Mouse (Mus musculus) mature B cell (primary cell): ENCODE results near the gene Lrrc36.

Source experiments
- in situ Hi-C: fragments of 300-500 bp; cut with MboI; formaldehyde crosslinking; loops from 2 replicates; pipeline ENCODE4 v1.14.3; 2019

Gene Lrrc36

DNA sequence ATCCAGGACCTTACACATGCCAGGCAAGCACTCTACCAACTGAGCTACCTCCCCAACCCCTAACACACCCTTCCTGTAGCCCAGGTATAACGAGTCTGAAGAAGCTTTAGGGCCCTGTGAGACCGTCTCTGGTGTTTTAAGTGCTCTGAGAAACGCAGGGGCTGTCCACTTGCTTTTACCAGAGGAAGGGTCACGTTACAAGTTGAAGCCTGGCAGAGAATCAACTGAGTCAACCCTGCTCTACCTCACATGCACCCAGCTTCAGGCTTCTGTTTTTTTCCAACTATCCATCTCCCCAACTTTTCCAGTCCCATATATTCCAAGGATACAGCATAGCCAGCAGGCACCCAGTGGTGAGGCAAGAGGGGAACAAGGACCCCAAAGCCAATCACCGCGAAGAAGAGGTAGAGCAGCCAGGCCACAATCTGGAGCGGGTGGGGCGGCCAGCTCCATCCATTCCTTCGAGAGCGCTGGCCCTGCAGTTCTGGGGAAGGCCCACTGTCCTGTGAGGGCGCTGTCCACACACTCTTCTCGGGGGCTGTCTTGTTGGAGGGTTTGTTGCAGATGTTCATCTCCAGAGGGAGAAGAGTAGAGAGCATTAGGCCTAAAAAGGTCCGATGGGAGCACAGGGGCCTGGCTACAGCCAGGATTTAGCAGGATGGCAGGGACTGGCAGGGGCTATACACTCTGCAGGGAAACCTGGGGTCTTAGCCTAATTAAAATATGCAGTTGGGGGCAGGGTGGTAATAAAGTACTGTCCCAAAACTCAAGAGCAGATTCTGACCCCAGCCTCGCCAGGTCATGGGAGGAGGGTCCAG is 70.0 kb downstream of the Lrrc36 start:
- in situ Hi-C loops = no loop called here

DNA sequence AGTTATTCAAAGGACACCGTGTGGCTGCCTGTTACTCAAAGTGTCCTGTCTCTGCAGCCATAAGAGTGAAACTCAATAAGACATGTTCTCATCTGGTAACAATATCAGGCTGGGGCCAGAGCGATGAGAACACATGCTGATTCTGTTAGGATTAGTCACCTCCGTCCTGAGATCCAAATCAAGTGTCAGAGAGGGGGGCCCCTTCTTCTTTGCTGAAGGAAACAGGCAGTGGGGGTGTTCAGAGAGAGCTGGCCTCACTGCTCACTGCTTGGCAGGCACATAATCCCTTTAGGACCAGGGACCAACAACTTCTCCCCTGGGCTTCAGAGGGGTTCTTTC is 70.6 kb downstream of the Lrrc36 start:
- in situ Hi-C loops = no loop called here

DNA sequence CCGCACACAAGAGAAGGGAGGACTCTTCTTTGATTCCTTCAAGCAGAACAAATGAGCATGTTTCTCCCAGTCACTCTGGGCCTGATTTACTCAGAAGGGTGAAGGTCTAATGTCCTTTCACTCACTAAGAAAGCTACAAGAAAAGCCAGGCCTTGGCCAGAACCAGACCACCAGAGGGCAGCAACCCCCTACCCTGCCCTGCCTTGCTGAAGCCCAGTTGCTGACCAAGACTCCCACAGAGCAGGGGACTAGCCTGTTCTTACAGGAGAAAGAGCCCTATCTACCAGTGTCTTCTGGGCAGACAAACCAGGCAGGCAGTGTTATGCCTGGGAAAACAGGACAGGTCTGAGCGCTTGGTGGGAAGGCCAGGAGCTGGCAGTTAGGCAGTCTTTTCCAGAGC is 71.0 kb downstream of the Lrrc36 start:
- in situ Hi-C loops = no loop called here

DNA sequence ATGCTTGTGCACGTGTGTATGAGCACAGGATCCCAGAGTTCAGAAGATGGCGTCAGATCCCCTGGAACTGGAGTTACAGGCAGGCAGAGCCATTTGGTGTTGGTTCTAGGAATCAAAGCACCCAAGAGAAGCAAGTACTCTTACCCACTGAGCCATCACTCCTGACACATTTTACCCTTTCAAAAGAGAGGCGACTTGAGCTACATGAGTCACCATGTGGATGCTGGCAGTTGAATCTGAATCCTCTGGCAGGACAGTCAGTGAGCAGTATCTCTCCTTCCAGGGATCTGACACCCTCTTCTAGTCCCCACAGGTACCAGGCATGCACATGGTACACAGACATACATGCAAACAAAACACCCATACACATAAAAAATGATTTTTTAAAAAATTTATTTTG is 74.7 kb downstream of the Lrrc36 start:
- in situ Hi-C loops = no loop called here

DNA sequence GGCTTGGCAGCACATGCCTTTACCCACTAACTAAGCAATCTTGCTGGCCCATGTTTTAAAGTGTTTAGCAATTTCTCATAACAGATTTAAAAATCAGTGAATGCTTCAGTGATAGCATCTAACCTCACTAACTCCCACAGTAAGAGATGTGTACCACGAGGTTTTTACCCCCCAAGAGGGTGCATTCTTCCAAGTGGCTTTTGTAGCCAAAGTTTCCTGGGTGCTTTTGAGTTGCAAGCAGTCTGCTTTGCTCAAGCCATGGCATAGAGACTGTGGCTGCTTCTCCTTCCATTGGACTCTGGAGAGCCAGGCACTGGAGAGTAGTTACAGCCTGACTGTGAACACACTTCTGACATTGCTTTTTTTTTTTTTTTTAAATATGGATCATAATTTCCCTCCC is 75.9 kb downstream of the Lrrc36 start:
- in situ Hi-C loops = no loop called here

DNA sequence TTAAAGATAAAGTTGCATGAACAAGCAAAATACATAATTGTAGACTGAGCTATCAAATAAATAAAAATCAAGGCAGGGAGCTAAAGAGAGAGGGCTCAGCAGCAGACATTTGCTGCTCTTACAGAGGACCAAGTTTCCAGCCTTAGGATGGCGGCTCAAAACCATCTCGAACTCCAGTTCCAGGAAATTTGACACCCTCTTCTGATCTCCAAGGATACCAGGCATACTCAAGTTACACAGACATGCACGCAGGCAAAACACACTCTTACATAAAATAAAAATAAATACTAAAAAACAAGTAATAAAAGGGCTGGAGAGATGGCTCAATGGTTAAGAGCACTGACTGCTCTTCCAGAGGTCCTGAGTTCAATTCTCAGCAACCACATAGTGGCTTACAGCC is 80.1 kb downstream of the Lrrc36 start:
- in situ Hi-C loops = no loop called here

DNA sequence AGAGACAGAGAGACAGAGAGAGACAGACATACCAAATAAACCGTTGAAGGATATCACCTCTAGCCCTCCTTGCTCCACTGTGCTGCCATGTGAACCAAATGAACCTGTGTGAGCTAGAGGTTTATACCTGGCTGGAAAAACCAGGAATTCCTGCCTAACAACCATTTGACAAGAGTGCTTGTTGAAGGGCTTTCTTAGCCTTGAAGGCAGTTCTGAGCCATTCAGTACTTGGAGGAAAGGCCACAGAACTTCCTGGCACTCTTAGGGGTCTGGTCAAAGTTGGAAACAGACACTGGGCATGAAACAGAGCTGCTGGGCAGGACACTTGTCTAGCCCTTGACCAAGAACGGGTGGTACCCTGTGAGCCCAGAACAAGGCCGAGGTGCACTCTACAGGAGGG is 81.2 kb downstream of the Lrrc36 start:
- in situ Hi-C loops = no loop called here

DNA sequence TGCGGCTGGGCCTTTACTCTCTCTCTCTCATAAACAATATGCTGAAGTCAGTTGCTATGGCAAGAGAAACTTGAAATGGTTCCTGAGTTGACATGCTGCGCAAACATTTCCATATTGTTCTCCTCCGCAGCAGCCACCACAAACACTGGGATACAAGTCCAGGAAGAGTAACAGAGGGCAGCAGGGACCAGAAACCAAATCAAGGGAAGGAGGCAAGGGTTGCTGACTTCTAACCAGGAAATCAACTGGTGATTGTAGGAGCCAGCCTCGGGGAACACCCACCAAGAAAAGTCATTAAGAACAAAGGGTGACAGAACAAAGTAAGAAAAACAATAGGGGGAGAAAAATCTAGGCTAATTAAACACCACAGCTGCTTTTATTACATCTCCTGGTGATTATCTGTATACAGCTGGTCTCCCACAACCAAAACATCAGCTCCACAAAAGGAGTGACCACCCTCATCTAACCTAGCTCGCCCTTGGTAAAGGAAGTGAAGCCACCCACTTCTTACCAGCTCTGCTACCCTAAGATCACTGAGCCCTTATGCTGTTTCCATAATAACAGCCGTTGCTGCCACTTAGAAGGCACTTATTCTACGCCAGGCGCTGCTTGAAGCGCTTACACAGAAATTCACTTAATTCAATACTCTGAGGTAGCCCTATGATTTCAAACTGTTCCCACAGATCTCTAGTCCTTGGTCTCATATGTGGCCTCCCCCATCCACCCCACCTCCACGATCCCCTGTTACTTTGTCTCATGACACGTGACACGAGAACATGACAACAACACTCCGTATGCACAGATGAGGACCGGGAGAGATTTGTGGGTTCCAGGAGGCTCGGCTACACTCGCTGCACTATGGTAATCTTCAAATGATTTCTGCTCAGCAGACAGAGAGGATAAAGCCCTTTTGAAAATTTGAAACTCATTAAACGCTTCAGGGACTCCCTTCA is 82.3 kb downstream of the Lrrc36 start:
- in situ Hi-C loops = no loop called here

DNA sequence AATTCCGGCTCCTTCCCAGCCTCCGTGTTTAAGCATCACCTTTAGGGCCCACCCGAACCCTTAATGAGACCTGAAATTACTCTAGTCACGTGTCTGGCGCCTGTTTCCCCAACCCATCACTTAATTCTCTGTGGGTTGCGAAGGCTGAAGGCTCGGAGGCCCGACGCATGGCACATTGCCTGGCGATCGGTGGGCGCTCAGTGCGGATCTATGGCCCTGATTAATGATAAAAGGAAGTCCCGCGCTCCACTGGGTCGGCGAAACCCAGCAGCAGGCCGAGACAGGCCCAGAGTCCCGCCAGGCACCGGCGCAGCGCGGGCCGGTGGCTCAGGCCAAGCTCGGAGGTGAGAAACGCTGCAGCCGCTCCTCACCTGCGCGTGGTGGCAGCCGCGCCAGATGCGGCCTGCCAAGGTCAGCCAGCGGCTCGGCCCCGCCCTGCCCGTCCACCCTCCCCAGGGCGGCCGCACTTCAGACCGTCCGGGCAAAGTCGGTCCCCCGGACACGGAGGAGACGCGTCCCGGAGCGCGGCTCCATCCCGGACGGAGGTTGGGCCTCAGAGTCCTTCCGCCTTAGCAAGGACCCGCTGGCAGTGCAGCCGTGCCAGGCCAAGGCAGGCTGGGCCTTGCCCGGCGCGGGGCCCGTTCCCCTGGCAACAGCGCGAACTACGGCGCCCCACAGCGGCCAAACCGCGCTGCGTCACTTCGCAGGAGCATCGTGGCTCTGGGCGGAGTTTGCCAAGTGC is 83.2 kb downstream of the Lrrc36 start, which contains the start of gene Zdhhc1:
Gene Zdhhc1, minus strand, starts transcription at position 464 of the 742 bp plus-strand sequence.
- in situ Hi-C loops = no loop called here

DNA sequence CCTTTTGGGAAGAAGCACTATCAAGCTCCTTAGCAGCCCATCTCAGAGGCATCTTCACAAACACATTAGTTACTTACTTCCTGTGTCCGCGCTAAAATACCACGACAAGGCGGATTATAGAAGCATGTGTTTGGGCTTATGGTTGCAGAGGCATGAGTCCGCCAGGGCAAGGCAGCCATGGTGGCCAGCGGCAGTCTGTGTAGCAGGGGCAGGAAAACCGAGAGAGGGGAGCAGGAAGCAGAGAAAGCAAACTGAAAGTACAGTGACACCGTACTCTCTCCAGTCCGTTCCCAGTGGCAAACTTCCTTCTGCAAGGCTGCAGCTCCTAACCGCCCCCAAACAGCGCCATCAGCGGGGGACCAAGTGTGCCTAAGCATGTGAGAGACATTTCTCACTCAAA is 86.4 kb downstream of the Lrrc36 start:
- in situ Hi-C loops = no loop called here

DNA sequence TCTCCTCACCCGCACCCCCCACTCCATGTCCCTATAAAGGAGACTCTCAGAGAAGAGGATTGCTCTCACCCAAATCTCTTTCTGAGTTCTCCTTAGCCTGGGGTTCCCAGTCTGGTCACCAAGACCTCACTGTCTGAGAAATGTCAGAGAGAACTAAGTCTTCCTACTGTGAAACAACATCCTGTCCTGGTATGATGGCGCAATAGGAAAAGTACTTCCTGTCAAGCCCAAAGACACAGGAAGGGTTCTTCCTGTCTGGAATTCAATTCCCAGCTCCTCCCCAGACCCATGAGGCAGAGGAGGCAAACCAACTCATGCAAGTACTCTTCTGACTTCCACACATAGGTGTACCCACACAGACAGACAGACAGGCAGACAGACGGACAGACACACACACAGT is 91.2 kb downstream of the Lrrc36 start:
- in situ Hi-C loops = no loop called here

DNA sequence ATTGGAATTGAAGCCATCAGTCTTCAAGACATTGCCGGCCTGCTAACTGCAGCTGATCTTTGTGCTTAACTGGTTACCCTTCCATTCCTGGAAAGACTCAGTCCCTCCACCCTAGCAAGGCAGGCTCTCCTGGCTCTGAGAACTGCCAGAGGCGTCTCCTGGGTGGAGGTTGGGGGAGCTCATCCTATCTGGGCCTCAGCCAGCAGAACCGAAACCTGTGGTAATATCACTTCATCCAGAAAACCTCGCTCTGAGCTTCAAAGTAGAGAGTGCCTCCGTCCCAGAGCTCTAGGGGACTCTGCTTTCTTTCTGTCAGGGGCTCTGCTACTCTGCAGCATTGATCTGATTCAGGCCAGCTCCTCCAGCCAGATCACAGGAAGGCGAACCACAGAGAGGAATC is 93.6 kb downstream of the Lrrc36 start:
- in situ Hi-C loops = no loop called here

DNA sequence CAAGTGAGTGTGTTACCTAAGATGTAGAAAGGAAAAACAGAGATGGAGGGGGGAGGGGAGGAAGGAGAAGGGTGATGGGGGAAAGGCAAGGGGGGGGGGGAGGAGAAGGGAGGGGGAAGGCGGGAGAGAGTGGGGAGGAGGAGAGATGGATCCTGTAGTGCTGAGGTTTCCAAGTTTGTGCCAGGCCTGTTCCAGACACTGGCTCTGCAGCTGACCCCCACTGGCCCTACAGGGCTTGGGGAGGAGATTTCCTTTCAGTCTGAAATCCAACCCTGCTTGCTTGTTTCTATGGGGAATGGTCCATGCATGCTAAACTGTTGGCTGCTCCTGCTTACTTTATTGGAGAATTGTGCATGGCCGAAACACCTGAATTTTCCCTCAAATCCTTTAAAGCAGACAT is 95.4 kb downstream of the Lrrc36 start:
- in situ Hi-C loops = no loop called here

DNA sequence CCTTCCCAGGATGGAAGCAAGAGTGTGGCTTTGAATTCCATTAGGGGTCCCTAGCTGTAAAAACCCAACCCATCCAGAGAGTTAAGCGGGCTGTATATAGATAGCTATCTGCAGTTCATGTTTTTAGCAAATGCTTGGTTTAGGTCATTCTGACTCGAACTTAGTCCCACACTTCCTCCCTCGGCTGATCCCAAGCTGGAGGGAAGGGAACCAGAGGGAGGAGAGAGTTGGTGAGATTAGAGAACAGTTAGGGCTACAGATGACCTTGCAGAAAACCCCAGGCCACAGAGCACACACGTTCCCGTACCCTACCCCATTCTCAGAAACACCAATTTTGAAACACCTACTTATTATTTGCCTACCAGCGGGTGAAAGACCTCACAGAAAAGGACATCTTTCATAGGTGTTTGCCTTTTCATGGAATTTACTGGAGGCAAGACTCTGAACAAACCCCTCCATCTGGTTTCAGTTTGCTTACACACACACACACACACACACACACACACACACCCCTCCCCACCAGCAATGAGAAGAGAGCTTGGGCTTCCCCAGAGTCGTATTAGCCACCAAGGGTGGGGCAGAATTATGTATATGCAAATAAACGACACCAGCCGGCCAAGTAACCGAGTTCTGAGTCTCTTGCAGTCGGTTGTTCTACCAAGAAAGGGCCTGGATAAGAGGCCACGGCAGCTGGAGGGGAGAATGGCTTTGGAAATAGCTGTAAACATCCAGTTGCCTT is 96.8 kb downstream of the Lrrc36 start:
- in situ Hi-C loops = no loop called here
